Mouse (Mus musculus) stomach, embryonic 16.5 days (tissue): ENCODE results near the gene Maml2. TPM values are rescaled to one million over a fixed set of nuclear protein-coding genes. Genes with fewer than 3 reads are reported as not detected.

Experiments
- ATAC-seq: fragments of 200-750 bp; cut with Nextera tagmentation; 2 replicates; pipeline ENCODE4 v1.8.0; 2017; ENCODE audit warnings: moderate number of reproducible peaks, moderate TSS enrichment; ENCODE audit not compliant: insufficient read depth, low FRiP score
- H3K27ac ChIP-seq: fragments of 300-500 bp; sonication (generic); 2 replicates; pipeline ENCODE4 v1.5.1; 2014; ENCODE audit warnings: low read length
- H3K27me3 ChIP-seq: fragments of 300-500 bp; sonication (generic); 2 replicates; pipeline ENCODE4 v1.6.1; 2014; ENCODE audit warnings: low read length, control low read depth, mixed read lengths; ENCODE audit not compliant: control insufficient read depth, insufficient read depth
- H3K36me3 ChIP-seq: fragments of 300-500 bp; sonication (generic); 2 replicates; pipeline ENCODE4 v1.6.1; 2014; ENCODE audit warnings: low read length; ENCODE audit not compliant: control insufficient read depth, insufficient read depth
- H3K4me1 ChIP-seq: fragments of 300-500 bp; sonication (generic); 2 replicates; pipeline ENCODE4 v1.6.1; 2014; ENCODE audit warnings: low read length, control low read depth, mixed read lengths; ENCODE audit not compliant: control insufficient read depth, insufficient read depth
- H3K4me2 ChIP-seq: fragments of 300-500 bp; sonication (generic); 2 replicates; pipeline ENCODE4 v1.6.1; 2014; ENCODE audit warnings: low read depth, low read length, mixed read lengths
- H3K4me3 ChIP-seq: fragments of 300-500 bp; sonication (generic); replicated peaks from 2 replicates; pipeline ENCODE4 v1.5.1; 2014; ENCODE audit warnings: mild to moderate bottlenecking, low read length
- H3K9ac ChIP-seq: fragments of 300-500 bp; sonication (generic); 2 replicates; pipeline ENCODE4 v1.6.1; 2014; ENCODE audit warnings: low read length
- H3K9me3 ChIP-seq: fragments of 300-500 bp; sonication (generic); replicated peaks from 2 replicates; pipeline ENCODE4 v1.6.1; 2016; ENCODE audit warnings: low read length, control low read depth; ENCODE audit not compliant: control insufficient read depth
- WGBS: fragments of 180-500 bp; shearing (Covaris S2); extraction: QIAGEN DNeasy Blood & Tissue Kit; methylation state at CpG from one replicate; pipeline ENCODE4 v1.1.7; 2014; 5-methylcytosine and 5-hydroxymethylcytosine counted together
- polyA plus RNA-seq: library from polyadenylated mRNA; unstranded; fragments of >200 nt; fragmentation: Nextera tagmentation; extraction: Ambion mirVana; gene quantifications from 2 replicates; pipeline ENCODE4 v1.2.1, GENCODE M21; 2015

Gene Maml2
- polyA plus RNA-seq, 1 experiment from 2014 or later, result 8.9 TPM

GRCm38 (mm10) chr9:13306471-13306870, 8.7 kb downstream of the Maml2 start:
- ATAC-seq, result no peak
- no peak overlapping the region for H3K9ac ChIP-seq
- H3K27me3 ChIP-seq, result no peaks in the 10 kb centered on the region
- no peaks in the 10 kb centered on the region for H3K36me3 ChIP-seq
- H3K4me1 ChIP-seq, result peaks cover 22% of the 10 kb centered on the region
- H3K4me2 ChIP-seq, result no peak overlapping the region
- no peak overlapping the region for H3K27ac ChIP-seq
- no peak overlapping the region for H3K4me3 ChIP-seq
- no peaks in the 10 kb centered on the region for H3K9me3 ChIP-seq
- 93% methylated on average over 3 of the region's 3 CpGs for WGBS

- H3K4me2 ChIP-seq, result no peak overlapping the region
- no peak overlapping the region for H3K27ac ChIP-seq
- 35% methylated on average over 4 of the region's 4 CpGs for WGBS
- H3K36me3 ChIP-seq, result no peaks in the 10 kb centered on the region
- H3K4me3 ChIP-seq, result no peak overlapping the region
- no peak overlapping the region for H3K9ac ChIP-seq
- no peaks in the 10 kb centered on the region for H3K9me3 ChIP-seq
- peaks cover 14% of the 10 kb centered on the region for H3K4me1 ChIP-seq
- ATAC-seq, result no peak
- no peaks in the 10 kb centered on the region for H3K27me3 ChIP-seq
Observed at GRCm38 (mm10) chr9:13307226-13307625, 9.5 kb downstream of the Maml2 start.

- H3K36me3 ChIP-seq, result no peaks in the 10 kb centered on the region
- whole genome bisulfite sequencing, result 82% methylated on average over 8 of the region's 8 CpGs
- no peak overlapping the region for H3K27ac ChIP-seq
- no peak for ATAC-seq
- no peaks in the 10 kb centered on the region for H3K27me3 ChIP-seq
- H3K4me1 ChIP-seq, result peaks cover 9% of the 10 kb centered on the region
- H3K9me3 ChIP-seq, result no peaks in the 10 kb centered on the region
- no peak overlapping the region for H3K4me2 ChIP-seq
- no peak overlapping the region for H3K4me3 ChIP-seq
- H3K9ac ChIP-seq, result no peak overlapping the region
Observed at GRCm38 (mm10) chr9:13308718-13309117, 11.0 kb downstream of the Maml2 start.

- no peaks in the 10 kb centered on the region for H3K4me1 ChIP-seq
- no peak for ATAC-seq
- 75% methylated on average over 7 of the region's 7 CpGs for WGBS
- no peaks in the 10 kb centered on the region for H3K36me3 ChIP-seq
- H3K9ac ChIP-seq, result no peak overlapping the region
- no peak overlapping the region for H3K4me2 ChIP-seq
- no peak overlapping the region for H3K4me3 ChIP-seq
- no peak overlapping the region for H3K27ac ChIP-seq
- H3K9me3 ChIP-seq, result no peaks in the 10 kb centered on the region
- H3K27me3 ChIP-seq, result no peaks in the 10 kb centered on the region
Observed at GRCm38 (mm10) chr9:13309807-13310206, 12.1 kb downstream of the Maml2 start.

- H3K27me3 ChIP-seq, result no peaks in the 10 kb centered on the region
- H3K9me3 ChIP-seq, result no peaks in the 10 kb centered on the region
- H3K9ac ChIP-seq, result no peak overlapping the region
- no peak overlapping the region for H3K4me3 ChIP-seq
- no peak overlapping the region for H3K27ac ChIP-seq
- no peaks in the 10 kb centered on the region for H3K36me3 ChIP-seq
- no peak overlapping the region for H3K4me2 ChIP-seq
- 68% methylated on average over 3 of the region's 3 CpGs for WGBS
- no peaks in the 10 kb centered on the region for H3K4me1 ChIP-seq
- ATAC-seq, result no peak
Observed at GRCm38 (mm10) chr9:13310236-13310635, 12.5 kb downstream of the Maml2 start.

GRCm38 (mm10) chr9:13311094-13311493, 13.3 kb downstream of the Maml2 start:
- Histone ChIP-seq H3K9ac (no peak overlapping the region), H3K4me3 (no peak overlapping the region), H3K9me3 (no peaks in the 10 kb centered on the region), H3K4me1 (0 out of 2 replicates have a peak, but pooled peaks cover 3% of the 10 kb centered on the region), H3K4me2 (no peak overlapping the region), H3K36me3 (no peaks in the 10 kb centered on the region), H3K27me3 (no peaks in the 10 kb centered on the region), H3K27ac (no peak overlapping the region)
- no peak for ATAC-seq
- 51% methylated on average over 2 of the region's 2 CpGs for whole genome bisulfite sequencing

- WGBS, result 81% methylated on average over 2 of the region's 2 CpGs
- Histone ChIP-seq H3K27ac (no peak overlapping the region), H3K4me1 (0 out of 2 replicates have a peak, but pooled peaks cover 3% of the 10 kb centered on the region), H3K4me2 (no peak overlapping the region), H3K9ac (no peak overlapping the region), H3K27me3 (no peaks in the 10 kb centered on the region), H3K36me3 (no peaks in the 10 kb centered on the region), H3K4me3 (no peak overlapping the region), H3K9me3 (no peaks in the 10 kb centered on the region)
- no peak for ATAC-seq
Observed at GRCm38 (mm10) chr9:13313923-13314322, 16.2 kb downstream of the Maml2 start.

GRCm38 (mm10) chr9:13314577-13315004, 16.8 kb downstream of the Maml2 start:
- no peak for ATAC-seq
- no peak overlapping the region for H3K4me2 ChIP-seq
- no peak overlapping the region for H3K27ac ChIP-seq
- no peaks in the 10 kb centered on the region for H3K27me3 ChIP-seq
- 68% methylated on average over 5 of the region's 5 CpGs for WGBS
- H3K9ac ChIP-seq, result no peak overlapping the region
- no peaks in the 10 kb centered on the region for H3K36me3 ChIP-seq
- H3K4me1 ChIP-seq, result 0 out of 2 replicates have a peak, but pooled peaks cover 3% of the 10 kb centered on the region
- H3K9me3 ChIP-seq, result no peaks in the 10 kb centered on the region
- H3K4me3 ChIP-seq, result no peak overlapping the region

GRCm38 (mm10) chr9:13315393-13315792, 17.6 kb downstream of the Maml2 start:
- H3K4me2 ChIP-seq, result no peak overlapping the region
- ATAC-seq, result no peak
- H3K27me3 ChIP-seq, result no peaks in the 10 kb centered on the region
- WGBS, result 60% methylated on average over 5 of the region's 5 CpGs
- no peaks in the 10 kb centered on the region for H3K36me3 ChIP-seq
- H3K9ac ChIP-seq, result no peak overlapping the region
- H3K4me1 ChIP-seq, result 0 out of 2 replicates have a peak, but pooled peaks cover 3% of the 10 kb centered on the region
- H3K27ac ChIP-seq, result no peak overlapping the region
- no peak overlapping the region for H3K4me3 ChIP-seq
- no peaks in the 10 kb centered on the region for H3K9me3 ChIP-seq

- Histone ChIP-seq H3K27ac (no peak overlapping the region), H3K4me1 (peaks cover 14% of the 10 kb centered on the region), H3K4me2 (no peak overlapping the region), H3K36me3 (no peaks in the 10 kb centered on the region), H3K27me3 (no peaks in the 10 kb centered on the region), H3K4me3 (no peak overlapping the region), H3K9me3 (no peaks in the 10 kb centered on the region), H3K9ac (no peak overlapping the region)
- WGBS, result 82% methylated on average over 2 of the region's 2 CpGs
- ATAC-seq, result no peak
Observed at GRCm38 (mm10) chr9:13319566-13319965, 21.8 kb downstream of the Maml2 start.
